Mouse (Mus musculus) ES-E14 (cell line): ENCODE measurements around the gene Itgad.
A peak's percentile ranks its signal among the peaks of the same experiment; 100 is the strongest.

ENCODE experiments used
- MAFK ChIP-seq: IDR thresholded peaks from 2 replicates; pipeline ENCODE4 v1.6.1; 2014; ENCODE audit warnings: mild to moderate bottlenecking, low read depth, low read length, inconsistent platforms; ENCODE audit not compliant: insufficient read depth
- ZC3H11A ChIP-seq: IDR thresholded peaks from 2 replicates; pipeline ENCODE4 v1.6.1; 2012; ENCODE audit warnings: low read depth, mild to moderate bottlenecking, inconsistent platforms, low read length, borderline replicate concordance

DNA sequence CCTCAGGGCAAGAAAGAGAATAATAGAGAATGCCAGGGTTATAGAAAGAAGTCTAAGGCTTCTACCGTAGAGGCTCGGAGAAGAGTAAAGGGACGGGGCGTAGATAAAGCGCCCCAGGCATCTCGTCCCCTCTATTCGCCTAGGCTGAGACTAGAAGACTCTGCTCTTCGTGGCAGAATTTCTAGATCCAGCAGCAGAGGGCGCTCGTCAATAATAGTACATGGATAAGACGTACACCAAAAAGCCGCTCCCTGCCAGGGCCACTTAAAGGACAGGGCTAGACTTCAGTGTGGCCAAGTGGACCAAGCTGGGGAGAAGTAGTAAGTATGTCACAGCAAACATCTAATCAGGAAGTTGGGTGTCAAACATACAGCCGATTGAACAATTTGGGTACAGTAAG, 93.3 kb downstream of the Itgad start:
- TF ChIP-seq MAFK = no peak
- TF ChIP-seq ZC3H11A = peak; percentile 31; the same call in 1 of the 2 replicates
